8 mouse cellular contexts compared by ENCODE assay signal in the genomic region with DNA sequence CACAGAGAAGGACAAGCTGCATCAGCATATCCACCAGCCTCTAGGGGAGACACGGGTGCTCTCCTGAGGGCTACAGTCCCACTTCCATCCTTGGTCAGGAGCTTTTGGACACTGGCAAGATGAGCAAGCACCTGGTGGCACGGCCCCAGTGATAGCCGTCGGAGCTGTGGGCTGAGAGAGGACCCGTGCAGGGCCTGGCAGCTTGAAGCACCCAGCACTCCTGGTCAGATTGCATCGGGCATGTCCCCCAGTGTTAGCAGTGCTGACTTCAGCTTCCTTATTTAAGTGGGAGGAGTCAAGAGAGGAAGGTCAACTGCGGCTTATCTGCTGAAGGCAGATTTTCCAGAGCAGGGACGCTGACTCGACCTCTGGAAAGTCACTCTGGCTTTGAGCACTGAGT. TPM values are rescaled to one million over a fixed set of nuclear protein-coding genes. Genes with fewer than 3 reads are reported as not detected.
DNase-seq lines count a peak whose midpoint lies in the region; ATAC-seq and TF ChIP-seq lines count a peak whose summit lies in the region.

No protein-coding gene starts in this region.

- peaks cover 27% of the 10 kb centered on the region for H3K4me1 ChIP-seq in embryonic facial prominence, embryonic 10.5 days
- H3K4me1 ChIP-seq in hindbrain, embryonic 14.5 days (replicated peaks; ENCODE audit: control insufficient read depth, insufficient read depth, low read length): peaks cover 40% of the 10 kb centered on the region
- peaks cover 65% of the 10 kb centered on the region for H3K4me1 ChIP-seq in midbrain, embryonic 15.5 days

- intact Hi-C loops in left cerebral cortex, adult 2 months (cut with DNase I): no loop called here
- intact Hi-C loops in left cerebral cortex, postnatal 36 days (cut with DNase I): no loop called here

- DNase-seq in left cerebral cortex, adult 2 months (ENCODE audit: extremely low spot score in 1 of 2, low spot score in 2 of 2): no peak
- DNase-seq in left cerebral cortex, postnatal 36 days (ENCODE audit: low spot score in 2 of 2): no peak
- DNase-seq in embryonic facial prominence, embryonic 10.5 days (ENCODE audit: low spot score): no peak
- DNase-seq in hindbrain, embryonic 14.5 days (ENCODE audit: low spot score): no peak
- DNase-seq in spleen, postnatal 10 days (ENCODE audit: low spot score in 2 of 2): no peak
- DNase-seq in gastrocnemius, adult 8-10 months (ENCODE audit: low spot score in 2 of 2): no peak

- no peaks in the 10 kb centered on the region for H3K27me3 ChIP-seq in embryonic facial prominence, embryonic 10.5 days (replicated peaks; ENCODE audit: low read depth, poor library complexity, severe bottlenecking)
- no peaks in the 10 kb centered on the region for H3K27me3 ChIP-seq in hindbrain, embryonic 14.5 days (ENCODE audit: control insufficient read depth, insufficient read depth, low read length)
- H3K27me3 ChIP-seq in midbrain, embryonic 15.5 days (replicated peaks): no peaks in the 10 kb centered on the region

- TF ChIP-seq CTCF in left cerebral cortex, adult 2 months (IDR thresholded peaks at IDR 0.05): no peak

- WGBS in embryonic facial prominence, embryonic 10.5 days: 77% methylated on average over 9 of the region's 9 CpGs
- 75% methylated on average over 9 of the region's 9 CpGs for WGBS in hindbrain, embryonic 14.5 days
- 71% methylated on average over 9 of the region's 9 CpGs for WGBS in midbrain, embryonic 15.5 days

- H3K4me3 ChIP-seq in left cerebral cortex, adult 2 months: no peak overlapping the region
- no peak overlapping the region for H3K4me3 ChIP-seq in embryonic facial prominence, embryonic 10.5 days
- H3K4me3 ChIP-seq in hindbrain, embryonic 14.5 days (replicated peaks; ENCODE audit: low read length): no peak overlapping the region
- H3K4me3 ChIP-seq in midbrain, embryonic 15.5 days: no peak overlapping the region

- ATAC-seq in hindbrain, embryonic 14.5 days (ENCODE audit: low FRiP score): no peak
- no peak for ATAC-seq in midbrain, embryonic 15.5 days (replicated peaks)
- no peak for ATAC-seq in CD4-positive, CD25-positive, alpha-beta regulatory T cell, adult 4 months

- H3K9ac ChIP-seq in hindbrain, embryonic 14.5 days: 0 out of 2 replicates have a peak overlapping the region, but pooled peaks have one; percentile 9
- peak overlapping the region; percentile 23 for H3K9ac ChIP-seq in midbrain, embryonic 15.5 days

- H3K36me3 ChIP-seq in embryonic facial prominence, embryonic 10.5 days (replicated peaks): peaks cover 88% of the 10 kb centered on the region
- H3K36me3 ChIP-seq in hindbrain, embryonic 14.5 days (replicated peaks; ENCODE audit: control insufficient read depth, insufficient read depth): peaks cover 47% of the 10 kb centered on the region
- 0 out of 2 replicates have a peak, but pooled peaks cover 10% of the 10 kb centered on the region for H3K36me3 ChIP-seq in midbrain, embryonic 15.5 days (replicated peaks)

- no peaks in the 10 kb centered on the region for H3K9me3 ChIP-seq in embryonic facial prominence, embryonic 10.5 days
- H3K9me3 ChIP-seq in hindbrain, embryonic 14.5 days (ENCODE audit: control insufficient read depth, low read length): no peaks in the 10 kb centered on the region
- no peaks in the 10 kb centered on the region for H3K9me3 ChIP-seq in midbrain, embryonic 15.5 days

- peak overlapping the region; percentile 1; the same call in 1 of the 2 replicates for H3K27ac ChIP-seq in left cerebral cortex, adult 2 months
- 0 out of 2 replicates have a peak overlapping the region, but pooled peaks have one; percentile 19 for H3K27ac ChIP-seq in embryonic facial prominence, embryonic 10.5 days (replicated peaks)
- H3K27ac ChIP-seq in hindbrain, embryonic 14.5 days: peak overlapping the region; percentile 77
- peak overlapping the region; percentile 73 for H3K27ac ChIP-seq in midbrain, embryonic 15.5 days

- H3K4me2 ChIP-seq in hindbrain, embryonic 14.5 days (replicated peaks): no peak overlapping the region
- no peak overlapping the region for H3K4me2 ChIP-seq in midbrain, embryonic 15.5 days

RNA-seq across cellular contexts. Expression of a gene that starts 59.6 kb away (rescaled TPM):
- 10 to 100 TPM; 24.0 to 24.3 TPM for total RNA-seq in left cerebral cortex, adult 2 months (2021)
- 10 to 100 TPM; 21.2 to 25.0 TPM for total RNA-seq in left cerebral cortex, postnatal 36 days (2021)
- polyA plus RNA-seq in embryonic facial prominence, embryonic 10.5 days (2016; fragmentation: Nextera tagmentation; extraction: Ambion mirVana): 76.6 and 77.0 TPM in 2 replicates
- polyA plus RNA-seq in hindbrain, embryonic 14.5 days (2014; fragmentation: Nextera tagmentation; extraction: Ambion mirVana): 29.5 and 31.8 TPM in 2 replicates
- polyA plus RNA-seq in midbrain, embryonic 15.5 days (2015; fragmentation: Nextera tagmentation; extraction: Ambion mirVana): 30.6 and 32.0 TPM in 2 replicates
- total RNA-seq in gastrocnemius, adult 8-10 months (2022): 10 to 100 TPM; 22.9 to 29.3 (median 28.8) TPM
- polyA plus RNA-seq in CD4-positive, CD25-positive, alpha-beta regulatory T cell, adult 4 months (2017; shearing (Covaris generic)): 10 to 100 TPM; 22.0 to 27.0 TPM

Comparison
In these comparisons a context has a peak if more than half of its experiments do, and no peak if none do; other contexts are left out.
1. H3K27ac ChIP-seq: peak in every context shown above with its lines; median percentile 77 in hindbrain, embryonic 14.5 days; 73 in midbrain, embryonic 15.5 days; 19 in embryonic facial prominence, embryonic 10.5 days; 1 in left cerebral cortex, adult 2 months.